Mouse (Mus musculus) forebrain, embryonic 15.5 days (tissue): ENCODE results near the gene Mkrn2. TPM values are rescaled to one million over a fixed set of nuclear protein-coding genes. Genes with fewer than 3 reads are reported as not detected.

ENCODE experiments used
- ATAC-seq: fragments of 200-750 bp; cut with Nextera tagmentation; replicated peaks from 2 replicates; pipeline ENCODE4 v1.8.0; 2017; ENCODE audit warnings: mild to moderate bottlenecking, moderate TSS enrichment, moderate library complexity
- H3K27ac ChIP-seq: fragments of 300-500 bp; sonication (generic); replicated peaks from 2 replicates; pipeline ENCODE4 v1.5.1; 2015; ENCODE audit warnings: mild to moderate bottlenecking, inconsistent platforms
- H3K27me3 ChIP-seq: fragments of 300-500 bp; sonication (generic); 2 replicates; pipeline ENCODE4 v1.6.1; 2015; ENCODE audit warnings: inconsistent platforms
- H3K36me3 ChIP-seq: fragments of 300-500 bp; sonication (generic); 2 replicates; pipeline ENCODE4 v1.6.1; 2015; ENCODE audit warnings: mild to moderate bottlenecking, inconsistent platforms
- H3K4me1 ChIP-seq: fragments of 300-500 bp; sonication (generic); 2 replicates; pipeline ENCODE4 v1.6.1; 2015; ENCODE audit warnings: inconsistent platforms
- H3K4me2 ChIP-seq: fragments of 300-500 bp; sonication (generic); replicated peaks from 2 replicates; pipeline ENCODE4 v1.6.1; 2015; ENCODE audit warnings: mild to moderate bottlenecking, inconsistent platforms
- H3K4me3 ChIP-seq: fragments of 300-500 bp; sonication (generic); 2 replicates; pipeline ENCODE4 v1.5.1; 2015; ENCODE audit warnings: mild to moderate bottlenecking, inconsistent platforms
- H3K9ac ChIP-seq: fragments of 300-500 bp; sonication (generic); replicated peaks from 2 replicates; pipeline ENCODE4 v1.6.1; 2015; ENCODE audit warnings: mild to moderate bottlenecking, inconsistent platforms
- H3K9me3 ChIP-seq: fragments of 300-500 bp; sonication (generic); 2 replicates; pipeline ENCODE4 v1.6.1; 2016; ENCODE audit warnings: inconsistent platforms
- WGBS: fragments of 180-500 bp; shearing (Covaris S2); methylation state at CpG from one replicate; pipeline ENCODE4 v1.1.7; 2015; ENCODE audit warnings: mixed read lengths; 5-methylcytosine and 5-hydroxymethylcytosine counted together
- polyA plus RNA-seq: library from polyadenylated mRNA; unstranded; fragments of >200 nt; fragmentation: Nextera tagmentation; extraction: Ambion mirVana; gene quantifications from 2 replicates; pipeline ENCODE4 v1.2.1, GENCODE M21; 2015

Gene Mkrn2
- polyA plus RNA-seq, 1 experiment from 2014 or later, result 41.8 TPM

DNA sequence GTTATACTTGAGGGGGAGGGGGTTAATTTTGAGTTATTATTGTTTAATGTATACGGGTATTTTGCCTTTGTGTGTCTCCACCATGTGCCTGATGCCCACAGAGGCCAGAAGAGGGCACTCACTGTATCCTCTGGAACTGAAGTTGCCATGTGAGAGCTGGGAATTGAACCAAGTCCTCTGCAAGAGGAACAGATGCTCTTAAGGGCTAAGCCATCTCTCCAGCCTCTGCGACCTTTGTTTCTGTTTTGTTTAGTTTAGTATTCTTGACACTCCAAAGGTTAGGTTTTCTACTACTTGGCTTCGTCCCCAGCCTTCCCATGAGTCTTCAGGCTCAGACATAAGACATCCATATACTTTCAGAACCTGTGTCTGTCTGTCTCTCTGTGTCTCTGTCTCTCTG is 17.5 kb upstream of the Mkrn2 start:
- no peak overlapping the region for H3K27ac ChIP-seq
- no peak overlapping the region for H3K9ac ChIP-seq
- WGBS, result 72% methylated on average over 3 of the region's 3 CpGs

DNA sequence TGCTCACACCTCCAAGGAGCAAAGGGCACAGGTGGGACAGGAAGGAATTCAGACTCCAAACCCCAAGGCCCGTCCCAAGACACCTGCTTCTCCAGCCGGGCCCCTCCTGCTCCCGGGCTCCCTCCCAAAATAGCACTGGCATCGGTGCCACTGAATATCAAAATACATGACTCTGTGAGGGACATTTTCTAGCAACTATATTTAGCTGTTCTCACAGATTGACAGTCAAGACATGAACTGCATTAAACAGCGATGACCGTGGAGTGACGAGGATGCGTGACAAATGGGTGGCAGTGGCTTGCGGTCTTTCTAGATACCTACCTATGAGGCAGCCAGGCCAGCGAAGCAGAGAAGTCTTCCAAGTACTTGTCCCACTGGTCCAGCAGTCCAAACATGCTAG is 15.4 kb upstream of the Mkrn2 start:
- H3K4me3 ChIP-seq, result no peak overlapping the region
- no peak overlapping the region for H3K27ac ChIP-seq
- 90% methylated on average over 10 of the region's 10 CpGs for WGBS
- ATAC-seq, result no peak
- peaks cover 3% of the 10 kb centered on the region for H3K36me3 ChIP-seq
- no peak overlapping the region for H3K4me2 ChIP-seq
- H3K9ac ChIP-seq, result no peak overlapping the region
- H3K4me1 ChIP-seq, result no peaks in the 10 kb centered on the region
- H3K9me3 ChIP-seq, result no peaks in the 10 kb centered on the region
- no peaks in the 10 kb centered on the region for H3K27me3 ChIP-seq

More for the DNA sequence above, 17.5 kb upstream of the Mkrn2 start:
- H3K27me3 ChIP-seq, result no peaks in the 10 kb centered on the region
- no peak overlapping the region for H3K4me3 ChIP-seq
- no peak for ATAC-seq
- no peak overlapping the region for H3K4me2 ChIP-seq
- H3K9me3 ChIP-seq, result no peaks in the 10 kb centered on the region
- peaks cover 15% of the 10 kb centered on the region for H3K36me3 ChIP-seq
- no peaks in the 10 kb centered on the region for H3K4me1 ChIP-seq

DNA sequence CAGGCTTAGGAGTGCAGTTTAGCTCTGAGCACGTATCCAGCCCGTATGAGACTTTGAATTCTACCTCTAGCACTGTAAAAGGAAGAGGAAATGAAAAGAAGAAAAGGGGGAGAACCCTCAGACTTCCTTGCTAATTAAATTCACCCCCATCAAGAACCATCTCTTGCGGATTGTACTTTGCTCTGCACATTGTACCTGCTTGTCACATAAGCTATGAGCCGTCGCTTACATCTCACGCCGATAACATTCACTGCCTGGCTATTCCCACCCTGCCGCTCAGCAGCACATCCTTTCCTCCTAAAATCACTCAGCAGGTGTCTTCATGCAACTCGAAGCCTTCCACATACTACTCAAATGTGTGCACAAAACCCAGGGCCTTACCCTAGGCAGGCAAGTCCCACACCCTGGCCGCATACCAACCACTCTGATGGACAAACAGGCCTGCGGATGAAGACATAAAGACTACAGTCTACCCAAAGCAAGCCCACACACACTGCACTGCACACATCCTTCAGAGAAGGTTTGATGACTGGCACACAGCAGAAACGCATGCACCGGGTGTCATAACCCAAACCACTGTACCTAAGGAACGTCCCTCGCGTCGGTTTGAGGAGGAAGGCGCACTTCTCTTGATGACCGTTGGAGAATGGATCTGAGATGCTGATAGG is 9.9 kb upstream of the Mkrn2 start:
- 90% methylated on average over 19 of the region's 19 CpGs for WGBS
- Histone ChIP-seq H3K27me3 (no peaks in the 10 kb centered on the region), H3K4me2 (no peak overlapping the region), H3K36me3 (no peaks in the 10 kb centered on the region), H3K4me3 (no peak overlapping the region), H3K9ac (no peak overlapping the region), H3K27ac (no peak overlapping the region), H3K9me3 (no peaks in the 10 kb centered on the region), H3K4me1 (no peaks in the 10 kb centered on the region)
- ATAC-seq, result no peak

DNA sequence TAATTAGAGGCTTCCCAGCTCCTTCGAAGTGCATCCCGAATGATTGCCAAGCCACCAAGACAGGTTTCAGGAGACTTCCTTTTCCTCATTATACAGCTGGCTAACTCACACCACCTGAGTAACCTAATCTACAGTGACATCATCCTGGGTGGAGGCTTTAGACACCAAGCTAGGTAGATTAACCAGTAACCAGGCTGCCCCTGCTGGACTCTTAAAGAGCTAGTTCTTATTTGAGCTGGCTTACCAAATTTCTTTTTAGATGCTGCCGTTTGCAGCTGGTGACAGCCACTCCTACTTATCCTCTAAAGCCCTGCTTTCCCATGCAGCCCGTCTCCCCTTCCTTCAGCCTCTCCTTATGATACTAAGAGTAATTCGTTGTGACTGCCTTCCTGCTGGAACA is 9.2 kb upstream of the Mkrn2 start, which contains the start of gene Mkrn2os:
Gene Mkrn2os (minus strand): TSS at position 119 of the 400 bp plus-strand sequence.
- H3K27me3 ChIP-seq, result no peaks in the 10 kb centered on the region
- ATAC-seq, result no peak
- 70% methylated on average over 5 of the region's 5 CpGs for WGBS
- H3K4me3 ChIP-seq, result no peak within 1 kb of the TSS
- no peak within 1 kb of the TSS for H3K9ac ChIP-seq
- H3K36me3 ChIP-seq, result no peaks in the 10 kb centered on the region
- no peak within 1 kb of the TSS for H3K4me2 ChIP-seq
- H3K4me1 ChIP-seq, result no peaks in the 10 kb centered on the region
- no peak within 1 kb of the TSS for H3K27ac ChIP-seq
- no peaks in the 10 kb centered on the region for H3K9me3 ChIP-seq

DNA sequence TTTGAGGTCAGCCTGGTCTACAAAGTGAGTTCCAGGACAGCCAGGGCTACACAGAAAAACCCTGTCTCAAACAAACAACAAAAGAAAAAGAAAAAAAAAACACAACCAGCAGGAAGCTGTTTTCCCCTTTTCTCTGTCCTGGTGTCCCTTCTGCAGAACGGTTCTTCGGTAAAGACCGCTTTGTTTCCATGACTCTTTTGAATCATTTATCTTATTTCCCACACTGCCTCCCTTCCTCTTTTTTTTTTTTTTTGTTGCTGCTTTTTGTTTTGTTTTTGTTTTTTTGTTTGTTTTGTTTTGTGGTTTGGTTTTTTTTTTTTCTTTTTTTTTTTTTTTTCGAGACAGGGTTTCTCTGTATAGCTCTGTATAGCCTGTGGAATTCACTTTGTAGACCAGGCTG is 8.4 kb upstream of the Mkrn2 start:
- H3K27ac ChIP-seq, result no peak overlapping the region
- H3K9ac ChIP-seq, result no peak overlapping the region
- no peaks in the 10 kb centered on the region for H3K36me3 ChIP-seq
- 89% methylated on average over 4 of the region's 4 CpGs for WGBS
- ATAC-seq, result no peak
- H3K4me1 ChIP-seq, result no peaks in the 10 kb centered on the region
- no peaks in the 10 kb centered on the region for H3K27me3 ChIP-seq
- no peaks in the 10 kb centered on the region for H3K9me3 ChIP-seq
- H3K4me2 ChIP-seq, result no peak overlapping the region
- H3K4me3 ChIP-seq, result no peak overlapping the region

DNA sequence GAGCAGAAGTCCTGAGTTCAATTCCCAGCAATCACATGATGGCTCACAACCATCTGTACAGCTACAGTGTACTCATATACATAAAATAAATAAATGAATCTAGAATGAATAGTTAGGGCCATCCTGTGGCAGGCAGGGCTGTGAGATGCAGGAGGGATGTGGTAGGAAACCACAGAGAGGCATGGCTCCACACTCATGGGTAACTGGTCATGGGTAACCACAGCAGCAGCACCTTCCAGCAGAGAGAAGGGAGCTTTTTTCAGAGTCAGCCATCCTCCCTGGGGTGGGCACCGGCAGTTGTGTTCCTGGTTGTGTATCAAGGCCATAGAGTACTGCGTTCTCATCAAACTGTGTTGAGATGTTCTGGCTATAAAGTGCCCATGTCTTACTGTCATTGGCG is 7.2 kb upstream of the Mkrn2 start:
- Histone ChIP-seq H3K4me3 (no peak overlapping the region), H3K9me3 (no peaks in the 10 kb centered on the region), H3K4me2 (no peak overlapping the region), H3K27me3 (no peaks in the 10 kb centered on the region), H3K36me3 (no peaks in the 10 kb centered on the region), H3K9ac (no peak overlapping the region), H3K27ac (no peak overlapping the region), H3K4me1 (no peaks in the 10 kb centered on the region)
- no peak for ATAC-seq
- WGBS, result 80% methylated on average over 3 of the region's 3 CpGs

DNA sequence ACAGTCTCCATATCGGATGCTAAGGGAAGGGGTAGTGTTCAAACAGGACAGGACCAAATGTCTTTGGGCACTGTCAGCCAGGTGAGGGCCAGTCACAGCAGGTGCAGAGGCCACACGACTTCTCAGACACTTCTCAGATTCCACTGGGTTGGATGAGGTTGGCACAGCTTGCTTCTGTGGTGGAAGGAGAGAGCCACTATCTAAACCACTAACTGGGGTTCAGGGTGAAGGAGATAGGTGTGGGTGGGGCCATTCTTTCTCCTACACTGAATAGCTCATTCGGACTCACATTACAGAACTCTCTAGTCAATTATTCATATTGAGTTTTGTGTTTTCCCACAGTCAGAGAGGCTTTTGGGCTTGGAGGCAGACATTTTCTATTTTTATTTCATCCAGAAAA is 6.0 kb upstream of the Mkrn2 start:
- Histone ChIP-seq H3K27me3 (no peaks in the 10 kb centered on the region), H3K9ac (no peak overlapping the region), H3K36me3 (no peaks in the 10 kb centered on the region), H3K27ac (no peak overlapping the region), H3K9me3 (no peaks in the 10 kb centered on the region), H3K4me3 (no peak overlapping the region), H3K4me2 (no peak overlapping the region), H3K4me1 (no peaks in the 10 kb centered on the region)
- no peak for ATAC-seq
- 76% methylated on average over 3 of the region's 3 CpGs for WGBS

DNA sequence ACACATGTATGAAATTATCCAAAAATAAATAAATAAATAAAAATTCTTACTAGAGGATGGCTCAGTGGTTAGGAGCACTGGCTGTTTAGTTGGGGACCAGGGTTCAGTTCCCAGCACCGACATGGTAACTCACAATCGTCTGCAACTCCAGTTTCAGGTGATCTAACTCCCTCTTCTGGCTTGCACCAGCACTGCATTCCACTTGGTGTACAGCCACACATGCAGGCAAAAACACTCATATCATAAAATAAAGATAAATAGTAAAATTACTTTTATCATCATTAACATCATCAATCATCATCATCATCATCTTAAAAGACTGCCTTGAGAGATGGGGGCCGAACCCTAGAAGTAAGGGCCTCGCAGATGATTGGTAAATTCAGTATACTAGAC is 384 bp upstream of the Mkrn2 start:
- Histone ChIP-seq H3K9ac (peak overlapping the region; percentile 85), H3K4me1 (peaks cover 10% of the 10 kb centered on the region), H3K4me3 (peak overlapping the region; percentile 88), H3K27ac (peak overlapping the region; percentile 15; the same call in 1 of the 2 replicates), H3K36me3 (0 out of 2 replicates have a peak, but pooled peaks cover 5% of the 10 kb centered on the region), H3K9me3 (no peaks in the 10 kb centered on the region), H3K27me3 (no peaks in the 10 kb centered on the region), H3K4me2 (peak overlapping the region; percentile 55)
- ATAC-seq, result no peak; the same call in 1 of the 2 replicates
- 63% methylated on average over 4 of the region's 4 CpGs for WGBS

DNA sequence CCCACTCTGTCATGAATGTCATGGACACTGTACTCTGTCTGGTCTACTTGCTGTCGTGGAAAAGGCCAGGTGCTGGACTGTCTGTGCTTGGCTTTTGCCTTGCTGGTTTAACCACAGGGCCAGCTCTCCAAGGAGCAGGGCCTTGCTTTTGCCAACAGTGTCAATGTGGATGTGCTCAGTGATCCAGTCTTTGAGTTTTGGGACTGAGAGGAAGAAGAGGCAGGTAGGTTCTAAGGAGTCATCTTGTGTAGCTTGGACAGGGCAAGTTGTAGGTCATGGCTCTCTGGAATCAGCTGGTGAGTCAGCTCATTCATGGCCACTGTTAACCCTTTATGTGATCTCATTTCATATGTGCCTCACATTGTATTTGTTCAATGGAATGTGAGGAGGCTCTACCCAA is 4.8 kb downstream of the Mkrn2 start:
- Histone ChIP-seq H3K4me1 (peaks cover 10% of the 10 kb centered on the region), H3K9me3 (no peaks in the 10 kb centered on the region), H3K4me3 (no peak overlapping the region), H3K9ac (no peak overlapping the region), H3K36me3 (peaks cover 16% of the 10 kb centered on the region), H3K27me3 (no peaks in the 10 kb centered on the region), H3K4me2 (no peak overlapping the region), H3K27ac (no peak overlapping the region)
- 85% methylated on average over 1 of the region's 1 CpGs for WGBS
- no peak for ATAC-seq

DNA sequence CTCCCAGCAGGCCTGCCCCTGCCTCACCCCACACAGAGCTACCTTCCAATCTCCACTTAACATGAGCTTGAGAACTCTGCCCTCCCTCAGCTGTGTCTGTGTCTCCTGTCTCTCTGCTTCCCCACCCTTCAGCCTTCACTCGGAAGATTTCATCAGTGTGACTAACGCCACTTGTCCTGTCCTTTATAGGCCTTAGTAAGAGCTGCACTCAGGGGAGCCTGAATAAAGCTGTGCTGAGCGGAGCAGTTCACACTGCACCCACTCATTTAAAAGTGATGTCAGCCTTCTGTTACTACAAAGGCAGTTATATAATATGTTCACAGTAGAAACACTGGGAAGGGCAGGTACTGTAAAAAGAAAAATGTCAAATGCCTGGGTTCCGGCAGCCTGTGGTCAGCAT is 5.7 kb downstream of the Mkrn2 start:
- ATAC-seq, result no peak
- no peak overlapping the region for H3K4me2 ChIP-seq
- 84% methylated on average over 4 of the region's 4 CpGs for WGBS
- H3K9ac ChIP-seq, result no peak overlapping the region
- H3K36me3 ChIP-seq, result peaks cover 26% of the 10 kb centered on the region
- no peaks in the 10 kb centered on the region for H3K9me3 ChIP-seq
- no peak overlapping the region for H3K27ac ChIP-seq
- no peak overlapping the region for H3K4me3 ChIP-seq
- H3K27me3 ChIP-seq, result no peaks in the 10 kb centered on the region
- peaks cover 9% of the 10 kb centered on the region for H3K4me1 ChIP-seq

DNA sequence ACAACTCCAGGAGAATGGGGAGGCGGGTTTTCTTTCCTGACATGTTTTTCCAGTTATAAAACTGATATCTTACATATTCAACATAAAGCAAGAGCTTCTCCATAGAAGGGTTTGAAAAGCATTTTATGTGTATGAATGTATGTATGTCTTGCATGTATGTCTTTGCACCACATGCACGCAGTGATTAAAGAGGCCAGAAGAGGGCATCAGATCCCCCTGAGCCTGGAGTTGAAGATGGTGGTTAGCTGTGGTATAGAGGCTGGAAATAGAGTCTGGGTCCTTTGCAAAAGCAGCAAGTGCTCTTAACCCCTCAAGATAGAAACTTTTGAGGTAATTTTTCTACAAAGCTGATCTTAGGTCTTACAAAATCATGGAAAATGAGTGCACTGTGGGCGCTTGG is 7.4 kb downstream of the Mkrn2 start:
- Histone ChIP-seq H3K4me2 (no peak overlapping the region), H3K27me3 (no peaks in the 10 kb centered on the region), H3K9me3 (no peaks in the 10 kb centered on the region), H3K9ac (no peak overlapping the region), H3K36me3 (peaks cover 39% of the 10 kb centered on the region), H3K4me3 (no peak overlapping the region), H3K4me1 (no peaks in the 10 kb centered on the region), H3K27ac (no peak overlapping the region)
- no peak for ATAC-seq
- 69% methylated on average over 3 of the region's 3 CpGs for WGBS

DNA sequence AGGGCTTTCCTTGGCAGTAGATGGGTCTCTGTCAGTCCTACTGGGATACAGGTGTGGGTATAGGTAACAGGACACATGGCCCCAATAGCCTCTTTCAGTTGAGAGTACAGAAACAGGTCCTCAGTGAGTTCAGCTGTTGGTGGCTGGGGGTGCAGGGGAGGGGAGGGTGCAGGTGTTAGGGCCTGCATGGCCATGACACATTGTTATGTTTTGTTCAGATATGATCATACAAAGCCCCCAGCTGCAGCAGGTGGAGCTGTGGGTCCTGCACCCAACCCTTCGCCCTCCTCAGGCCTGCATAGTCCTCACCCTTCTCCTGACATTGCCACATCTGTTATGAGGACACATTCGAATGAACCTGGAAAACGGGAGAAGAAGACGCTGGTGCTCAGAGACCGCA is 8.6 kb downstream of the Mkrn2 start:
- no peak overlapping the region for H3K4me3 ChIP-seq
- no peak overlapping the region for H3K27ac ChIP-seq
- no peak for ATAC-seq
- H3K4me1 ChIP-seq, result no peaks in the 10 kb centered on the region
- WGBS, result 94% methylated on average over 5 of the region's 5 CpGs
- no peaks in the 10 kb centered on the region for H3K9me3 ChIP-seq
- H3K4me2 ChIP-seq, result no peak overlapping the region
- H3K27me3 ChIP-seq, result no peaks in the 10 kb centered on the region
- peaks cover 48% of the 10 kb centered on the region for H3K36me3 ChIP-seq
- no peak overlapping the region for H3K9ac ChIP-seq

DNA sequence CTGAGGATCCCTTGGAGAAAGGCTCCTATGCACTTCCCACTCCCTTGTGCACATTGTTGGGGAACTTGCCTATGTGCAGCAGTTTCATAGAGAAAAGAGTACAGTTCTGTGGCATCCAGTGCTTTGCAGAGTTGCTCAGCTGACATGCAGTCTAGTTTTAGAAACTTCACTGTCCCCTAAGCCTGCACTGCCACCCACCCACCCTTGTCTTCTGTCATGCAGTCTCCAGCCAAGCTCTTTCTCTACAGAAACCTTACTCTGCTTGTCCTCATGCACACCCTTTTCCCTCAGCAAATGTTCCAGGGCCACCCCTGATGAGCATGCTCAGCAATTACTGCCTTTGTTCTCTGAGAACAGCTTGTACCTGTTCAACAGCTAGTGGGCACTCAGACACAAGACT is 12.1 kb downstream of the Mkrn2 start:
- H3K9ac ChIP-seq, result no peak overlapping the region
- no peaks in the 10 kb centered on the region for H3K9me3 ChIP-seq
- no peaks in the 10 kb centered on the region for H3K27me3 ChIP-seq
- H3K4me3 ChIP-seq, result no peak overlapping the region
- H3K27ac ChIP-seq, result no peak overlapping the region
- no peaks in the 10 kb centered on the region for H3K4me1 ChIP-seq
- no peak for ATAC-seq
- peaks cover 79% of the 10 kb centered on the region for H3K36me3 ChIP-seq
- no peak overlapping the region for H3K4me2 ChIP-seq
